9 mouse cellular contexts compared by ENCODE assay signal in the genomic region with DNA sequence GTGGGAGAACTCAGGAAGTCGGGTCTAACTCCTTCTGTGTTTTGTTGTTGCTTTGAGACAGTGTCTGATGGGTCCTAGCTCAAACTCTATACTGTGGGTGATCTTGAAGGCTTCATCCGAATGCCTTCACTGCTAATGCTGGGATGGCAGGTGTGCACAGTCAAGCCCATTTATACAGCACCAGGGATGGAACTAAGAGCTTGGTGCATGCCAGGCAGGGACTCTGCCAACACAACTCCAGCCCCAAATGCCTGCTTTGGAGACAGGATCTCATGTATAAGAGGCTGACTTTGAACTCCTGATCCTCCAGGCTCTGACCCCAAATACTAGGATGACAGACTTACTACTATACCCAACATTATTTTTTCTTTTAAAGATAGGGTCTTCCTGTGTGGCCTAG. TPM values are rescaled to one million over a fixed set of nuclear protein-coding genes. Genes with fewer than 3 reads are reported as not detected.
DNase-seq lines count a peak whose midpoint lies in the region; ATAC-seq and TF ChIP-seq lines count a peak whose summit lies in the region.
"Had no signal": no experiment of that assay in that cellular context is flagged by ENCODE, and none has a peak within 500 bp of the region (broad histone marks: within the 10 kb centered on the region; RNA-seq: fewer than 3 reads in every experiment).

No protein-coding gene starts in this region.

- DNase-seq in lung, embryonic 14.5 days, result no peak
- no peak for DNase-seq in lung, postnatal 4 days
- DNase-seq in urinary bladder, postnatal 25 days (ENCODE audit: low spot score), result no peak
- no peak for DNase-seq in layer of hippocampus, postnatal 10 days (ENCODE audit: low spot score in 2 of 2)
- DNase-seq in retina, postnatal 1 day, result no peak
- DNase-seq: adrenal gland, postnatal 36 days had no signal

- no peaks in the 10 kb centered on the region for H3K9me3 ChIP-seq in lung, embryonic 14.5 days (ENCODE audit: low read depth, low read length)
- H3K9me3 ChIP-seq in intestine, embryonic 16.5 days (ENCODE audit: control insufficient read depth, low read length), result no peaks in the 10 kb centered on the region
- H3K9me3 ChIP-seq in neural tube, embryonic 13.5 days, result no peaks in the 10 kb centered on the region

- peaks cover 18% of the 10 kb centered on the region for H3K36me3 ChIP-seq in lung, embryonic 14.5 days (ENCODE audit: insufficient read depth)
- H3K36me3 ChIP-seq in intestine, embryonic 16.5 days (ENCODE audit: control insufficient read depth, insufficient read depth, low read length), result peaks cover 10% of the 10 kb centered on the region
- peaks cover 24% of the 10 kb centered on the region for H3K36me3 ChIP-seq in neural tube, embryonic 13.5 days

- H3K9ac ChIP-seq in lung, embryonic 14.5 days, result peak overlapping the region; percentile 80
- H3K9ac ChIP-seq in intestine, embryonic 16.5 days (ENCODE audit: low read depth, low read length), result peak overlapping the region; percentile 90
- peak overlapping the region; percentile 88 for H3K9ac ChIP-seq in neural tube, embryonic 13.5 days

- ATAC-seq in lung, embryonic 14.5 days (ENCODE audit: insufficient read depth), result no peak
- no peak for ATAC-seq in intestine, embryonic 16.5 days
- ATAC-seq in neural tube, embryonic 13.5 days (ENCODE audit: low read depth), result no peak

- H3K27ac ChIP-seq in lung, embryonic 14.5 days (ENCODE audit: low read depth), result peak overlapping the region; percentile 75; the same call in 1 of the 2 replicates
- H3K27ac ChIP-seq in embryonic fibroblast, embryonic 13.5 days (ENCODE audit: insufficient read depth, low read length), result no peak overlapping the region
- H3K27ac ChIP-seq in intestine, embryonic 16.5 days (ENCODE audit: low read length), result peak overlapping the region; percentile 96
- peak overlapping the region; percentile 92; the same call in 1 of the 2 replicates for H3K27ac ChIP-seq in neural tube, embryonic 13.5 days (replicated peaks)

- H3K4me3 ChIP-seq in lung, embryonic 14.5 days (ENCODE audit: low read depth, low read length), result peak overlapping the region; percentile 66
- peak overlapping the region; percentile 92 for H3K4me3 ChIP-seq in embryonic fibroblast, embryonic 13.5 days (ENCODE audit: insufficient read depth, low read length)
- H3K4me3 ChIP-seq in intestine, embryonic 16.5 days (ENCODE audit: low read length), result peak overlapping the region; percentile 86
- H3K4me3 ChIP-seq in neural tube, embryonic 13.5 days, result peak overlapping the region; percentile 78

- H3K4me1 ChIP-seq in lung, embryonic 14.5 days (ENCODE audit: insufficient read depth), result peaks cover 3% of the 10 kb centered on the region; the same call in 1 of the 2 replicates
- H3K4me1 ChIP-seq in embryonic fibroblast, embryonic 13.5 days (ENCODE audit: control insufficient read depth, insufficient read depth, low read length), result no peaks in the 10 kb centered on the region
- peaks cover 13% of the 10 kb centered on the region for H3K4me1 ChIP-seq in intestine, embryonic 16.5 days (ENCODE audit: control insufficient read depth, insufficient read depth, low read length)
- H3K4me1 ChIP-seq in neural tube, embryonic 13.5 days (replicated peaks), result peaks cover 30% of the 10 kb centered on the region

- no peaks in the 10 kb centered on the region for H3K27me3 ChIP-seq in lung, embryonic 14.5 days (ENCODE audit: insufficient read depth, low read length)
- no peaks in the 10 kb centered on the region for H3K27me3 ChIP-seq in intestine, embryonic 16.5 days (replicated peaks; ENCODE audit: control insufficient read depth, insufficient read depth, low read length)
- no peaks in the 10 kb centered on the region for H3K27me3 ChIP-seq in neural tube, embryonic 13.5 days

- H3K4me2 ChIP-seq in lung, embryonic 14.5 days, result peak overlapping the region; percentile 90
- peak overlapping the region; percentile 79 for H3K4me2 ChIP-seq in intestine, embryonic 16.5 days (ENCODE audit: low read depth, low read length)
- H3K4me2 ChIP-seq in neural tube, embryonic 13.5 days, result peak overlapping the region; percentile 97

- WGBS in lung, embryonic 14.5 days, result 33% methylated on average over 2 of the region's 2 CpGs
- 33% methylated on average over 2 of the region's 2 CpGs for WGBS in intestine, embryonic 16.5 days
- 49% methylated on average over 2 of the region's 2 CpGs for WGBS in neural tube, embryonic 13.5 days

- TF ChIP-seq CTCF in lung, embryonic 14.5 days (IDR thresholded peaks at IDR 0.05; ENCODE audit: low read depth), result no peak
- TF ChIP-seq CTCF in embryonic fibroblast, embryonic 13.5 days (IDR thresholded peaks at IDR 0.05; ENCODE audit: borderline replicate concordance, insufficient read depth, low read length), result no peak

- no peak for TF ChIP-seq POLR2A in embryonic fibroblast, embryonic 13.5 days (IDR thresholded peaks at IDR 0.05; ENCODE audit: low read depth, low read length)

RNA-seq across cellular contexts. Expression of gene Ndufs7, which starts 1.1 kb away (rescaled TPM):
- 318 and 319 TPM in 2 replicates for polyA plus RNA-seq in lung, embryonic 14.5 days (2014; fragmentation: Nextera tagmentation; extraction: Ambion mirVana)
- 65.5 and 65.7 TPM in 2 replicates for polyA plus RNA-seq in embryonic fibroblast, embryonic 13.5 days (2011; ENCODE audit: insufficient read length, low read depth, missing spikeins)
- polyA plus RNA-seq in intestine, embryonic 16.5 days (2015; fragmentation: Nextera tagmentation; extraction: Ambion mirVana), result 604 and 616 TPM in 2 replicates
- polyA plus RNA-seq in neural tube, embryonic 13.5 days (2015; fragmentation: Nextera tagmentation; extraction: Ambion mirVana), result 250 and 275 TPM in 2 replicates
- 100 to 1,000 TPM; 143 to 152 TPM for total RNA-seq in layer of hippocampus, postnatal 10 days (2021)

RNA-seq across cellular contexts. Expression of gene Gamt, which starts 10.8 kb away (rescaled TPM):
- 26.8 and 29.4 TPM in 2 replicates for polyA plus RNA-seq in lung, embryonic 14.5 days (2014; fragmentation: Nextera tagmentation; extraction: Ambion mirVana)
- polyA plus RNA-seq in embryonic fibroblast, embryonic 13.5 days (2011; ENCODE audit: insufficient read length, low read depth, missing spikeins), result 19.9 and 21.9 TPM in 2 replicates
- 91.0 and 106 TPM in 2 replicates for polyA plus RNA-seq in intestine, embryonic 16.5 days (2015; fragmentation: Nextera tagmentation; extraction: Ambion mirVana)
- 31.2 and 33.0 TPM in 2 replicates for polyA plus RNA-seq in neural tube, embryonic 13.5 days (2015; fragmentation: Nextera tagmentation; extraction: Ambion mirVana)
- 10 to 100 TPM; 27.8 to 31.5 TPM for total RNA-seq in layer of hippocampus, postnatal 10 days (2021)

RNA-seq across cellular contexts. Expression of gene Dazap1, which starts 11.2 kb away (rescaled TPM):
- 44.9 and 49.3 TPM in 2 replicates for polyA plus RNA-seq in lung, embryonic 14.5 days (2014; fragmentation: Nextera tagmentation; extraction: Ambion mirVana)
- polyA plus RNA-seq in embryonic fibroblast, embryonic 13.5 days (2011; ENCODE audit: insufficient read length, low read depth, missing spikeins), result 117 and 142 TPM in 2 replicates
- 36.8 and 37.6 TPM in 2 replicates for polyA plus RNA-seq in intestine, embryonic 16.5 days (2015; fragmentation: Nextera tagmentation; extraction: Ambion mirVana)
- 59.8 and 66.5 TPM in 2 replicates for polyA plus RNA-seq in neural tube, embryonic 13.5 days (2015; fragmentation: Nextera tagmentation; extraction: Ambion mirVana)
- total RNA-seq in layer of hippocampus, postnatal 10 days (2021), result 10 to 100 TPM; 94.6 to 96.3 TPM

RNA-seq across cellular contexts. Expression of gene Mum1, which starts 23.8 kb away (rescaled TPM):
- polyA plus RNA-seq in lung, embryonic 14.5 days (2014; fragmentation: Nextera tagmentation; extraction: Ambion mirVana), result 56.8 and 63.4 TPM in 2 replicates
- 24.0 and 29.1 TPM in 2 replicates for polyA plus RNA-seq in embryonic fibroblast, embryonic 13.5 days (2011; ENCODE audit: insufficient read length, low read depth, missing spikeins)
- 40.9 and 42.4 TPM in 2 replicates for polyA plus RNA-seq in intestine, embryonic 16.5 days (2015; fragmentation: Nextera tagmentation; extraction: Ambion mirVana)
- 46.5 and 60.7 TPM in 2 replicates for polyA plus RNA-seq in neural tube, embryonic 13.5 days (2015; fragmentation: Nextera tagmentation; extraction: Ambion mirVana)
- total RNA-seq in layer of hippocampus, postnatal 10 days (2021), result 10 to 100 TPM; 40.3 to 46.6 TPM

RNA-seq across cellular contexts. Expression of gene Rps15, which starts 42.2 kb away (rescaled TPM):
- 1,192 and 1,202 TPM in 2 replicates for polyA plus RNA-seq in lung, embryonic 14.5 days (2014; fragmentation: Nextera tagmentation; extraction: Ambion mirVana)
- polyA plus RNA-seq in embryonic fibroblast, embryonic 13.5 days (2011; ENCODE audit: insufficient read length, low read depth, missing spikeins), result 2,340 and 2,493 TPM in 2 replicates
- 894 and 922 TPM in 2 replicates for polyA plus RNA-seq in intestine, embryonic 16.5 days (2015; fragmentation: Nextera tagmentation; extraction: Ambion mirVana)
- 573 and 601 TPM in 2 replicates for polyA plus RNA-seq in neural tube, embryonic 13.5 days (2015; fragmentation: Nextera tagmentation; extraction: Ambion mirVana)
- total RNA-seq in layer of hippocampus, postnatal 10 days (2021), result 100 to 1,000 TPM; 733 to 857 TPM
